Mouse (Mus musculus) heart, embryonic 13.5 days (tissue): ENCODE measurements at regions not wholly inside any gene's neighbourhood (a gene's known extent, or its start where the extent isn't known, plus 50 kb on each side); places are given as distances from the start of the nearest gene placed in this dataset.
"Not testable (repeated sequence)": the region's sequence is repeated elsewhere in the genome, so short reads cannot be mapped to it uniquely, and the experiment has no call there.

Source experiments
- ATAC-seq: fragments of 200-750 bp; cut with Nextera tagmentation; 2 replicates; pipeline ENCODE4 v1.8.0; 2017; ENCODE audit warnings: moderate TSS enrichment; ENCODE audit not compliant: insufficient number of reproducible peaks, low FRiP score, low TSS enrichment; ENCODE audit errors: extremely low read depth
- H3K27ac ChIP-seq: fragments of 300-500 bp; sonication (generic); replicated peaks from 2 replicates; pipeline ENCODE4 v1.5.1; 2015; ENCODE audit warnings: moderate library complexity, mild to moderate bottlenecking, inconsistent platforms
- H3K27me3 ChIP-seq: fragments of 300-500 bp; sonication (generic); replicated peaks from 2 replicates; pipeline ENCODE4 v1.6.1; 2015; ENCODE audit warnings: mild to moderate bottlenecking, inconsistent platforms
- H3K36me3 ChIP-seq: fragments of 300-500 bp; sonication (generic); 2 replicates; pipeline ENCODE4 v1.6.1; 2015; ENCODE audit warnings: mild to moderate bottlenecking, inconsistent platforms
- H3K4me1 ChIP-seq: fragments of 300-500 bp; sonication (generic); 2 replicates; pipeline ENCODE4 v1.6.1; 2015; ENCODE audit warnings: inconsistent platforms
- H3K4me2 ChIP-seq: fragments of 300-500 bp; sonication (generic); 2 replicates; pipeline ENCODE4 v1.6.1; 2015; ENCODE audit warnings: inconsistent platforms, mild to moderate bottlenecking, moderate library complexity
- H3K4me3 ChIP-seq: fragments of 300-500 bp; sonication (generic); 2 replicates; pipeline ENCODE4 v1.5.1; 2015; ENCODE audit warnings: moderate library complexity, mild to moderate bottlenecking, inconsistent platforms
- H3K9ac ChIP-seq: fragments of 300-500 bp; sonication (generic); 2 replicates; pipeline ENCODE4 v1.6.1; 2015; ENCODE audit warnings: inconsistent platforms, mild to moderate bottlenecking, moderate library complexity
- H3K9me3 ChIP-seq: fragments of 300-500 bp; sonication (generic); 2 replicates; pipeline ENCODE4 v1.6.1; 2016; ENCODE audit warnings: inconsistent platforms
- WGBS: fragments of 180-500 bp; shearing (Covaris S2); methylation state at CpG from one replicate; pipeline ENCODE4 v1.1.7; 2015; ENCODE audit warnings: mixed read lengths; 5-methylcytosine and 5-hydroxymethylcytosine counted together

DNA sequence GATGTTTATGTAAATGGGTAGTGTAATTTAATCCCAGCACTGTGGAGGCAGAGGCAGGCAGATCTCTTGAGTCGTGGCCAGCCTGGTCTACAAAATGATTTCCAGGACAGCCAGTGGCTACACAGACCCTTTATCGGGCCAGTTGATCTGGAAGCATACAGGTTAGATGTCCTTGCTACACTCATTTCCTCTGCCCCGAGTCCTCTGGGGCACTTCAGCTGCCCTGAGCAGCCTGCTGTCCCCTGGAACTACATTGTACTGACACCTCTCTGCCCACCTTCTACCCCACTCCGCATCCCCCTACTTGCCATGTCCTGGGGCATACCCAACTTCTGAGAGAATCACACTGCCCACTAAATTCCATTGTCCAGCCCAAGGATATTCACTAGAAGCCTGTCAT is 60.6 kb upstream of the Helt start:
- Histone ChIP-seq H3K9me3 (peaks cover 20% of the 10 kb centered on the region; the same call in 1 of the 2 replicates), H3K4me1 (no peaks in the 10 kb centered on the region), H3K4me3 (no peak overlapping the region), H3K4me2 (no peak overlapping the region), H3K27ac (no peak overlapping the region), H3K36me3 (no peaks in the 10 kb centered on the region), H3K27me3 (no peaks in the 10 kb centered on the region), H3K9ac (no peak overlapping the region)
- WGBS, result 86% methylated on average over 4 of the region's 4 CpGs
- ATAC-seq, result no peak

DNA sequence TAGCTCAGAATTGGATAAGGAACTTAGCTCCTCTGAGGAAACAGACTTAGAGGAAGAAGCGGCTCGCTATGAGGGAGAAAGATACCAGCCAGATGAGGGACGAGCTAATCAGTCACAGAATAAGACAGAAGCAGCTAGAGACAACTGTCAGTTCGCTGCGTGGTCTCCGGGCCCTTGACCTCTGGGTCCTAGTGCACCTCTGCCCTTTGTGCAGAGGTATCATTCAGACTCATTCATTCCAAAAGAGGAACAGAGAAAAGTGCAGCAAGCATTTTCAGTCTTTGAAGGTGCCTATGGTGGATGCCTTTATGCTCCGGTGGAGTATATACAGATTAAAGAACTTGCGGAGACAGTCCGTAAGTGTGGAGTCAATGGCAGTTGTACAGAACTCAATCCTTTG is 63.5 kb upstream of the Helt start:
- peaks cover 17% of the 10 kb centered on the region; the same call in 1 of the 2 replicates for H3K9me3 ChIP-seq
- not testable (repeated sequence) for H3K27me3 ChIP-seq, H3K4me2 ChIP-seq, H3K36me3 ChIP-seq, H3K27ac ChIP-seq, H3K4me3 ChIP-seq, ATAC-seq, H3K9ac ChIP-seq, H3K4me1 ChIP-seq
- WGBS, result 83% methylated on average over 9 of the region's 9 CpGs

DNA sequence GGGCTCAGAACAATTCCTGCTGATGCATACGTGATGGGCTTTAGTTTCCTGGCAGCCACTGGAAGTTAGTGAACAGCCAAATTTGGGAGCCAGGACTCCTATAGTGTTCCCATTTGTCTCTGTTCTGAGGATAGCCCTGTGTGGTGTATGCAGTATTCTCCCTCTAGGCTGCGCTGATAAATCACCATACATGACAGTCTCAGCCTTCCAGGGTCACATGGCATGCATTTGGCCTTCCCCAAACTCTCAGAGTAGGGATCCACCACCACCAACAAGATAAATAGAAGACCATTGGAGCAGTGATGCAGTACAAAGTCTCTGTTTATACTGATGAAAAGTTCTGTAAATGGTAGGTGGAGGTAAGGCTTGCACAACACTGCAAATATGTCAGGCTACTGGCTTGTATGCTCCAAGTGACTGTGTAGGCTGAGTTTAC is 68.4 kb upstream of the Helt start:
- no peaks in the 10 kb centered on the region for H3K9me3 ChIP-seq
- no peak overlapping the region for H3K27ac ChIP-seq
- WGBS, result 77% methylated on average over 2 of the region's 2 CpGs
- no peak overlapping the region for H3K4me3 ChIP-seq
- H3K27me3 ChIP-seq, result no peaks in the 10 kb centered on the region
- no peaks in the 10 kb centered on the region for H3K4me1 ChIP-seq
- H3K9ac ChIP-seq, result no peak overlapping the region
- ATAC-seq, result no peak
- H3K4me2 ChIP-seq, result no peak overlapping the region
- no peaks in the 10 kb centered on the region for H3K36me3 ChIP-seq

DNA sequence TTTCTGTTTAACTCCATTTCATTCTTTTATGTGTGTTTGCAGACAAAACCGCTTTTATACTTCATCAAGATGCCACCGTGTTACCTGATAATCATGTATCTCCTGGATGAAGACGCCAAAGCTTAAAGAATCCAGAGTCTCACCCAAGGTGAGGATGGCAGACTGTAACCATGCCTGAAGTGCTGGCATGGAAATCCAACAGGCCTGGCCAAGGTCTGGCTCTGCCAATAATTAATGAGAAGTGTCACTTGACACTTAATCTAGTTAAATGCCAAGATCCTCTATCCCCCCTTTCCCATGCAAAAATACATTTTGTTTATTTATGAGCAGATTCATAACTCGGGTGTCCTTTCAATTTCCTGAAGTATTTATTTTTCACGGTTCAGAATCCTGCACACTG is 71.2 kb upstream of the Helt start:
- no peak for ATAC-seq
- no peaks in the 10 kb centered on the region for H3K9me3 ChIP-seq
- WGBS, result 73% methylated on average over 5 of the region's 5 CpGs
- H3K27ac ChIP-seq, result no peak overlapping the region
- H3K4me3 ChIP-seq, result no peak overlapping the region
- H3K4me2 ChIP-seq, result no peak overlapping the region
- H3K4me1 ChIP-seq, result no peaks in the 10 kb centered on the region
- no peak overlapping the region for H3K9ac ChIP-seq
- no peaks in the 10 kb centered on the region for H3K36me3 ChIP-seq
- H3K27me3 ChIP-seq, result no peaks in the 10 kb centered on the region

GRCm38 (mm10) chr8:46367125-46367524 is 72.7 kb upstream of the Helt start:
- H3K27ac ChIP-seq, result no peak overlapping the region
- 76% methylated on average over 3 of the region's 3 CpGs for WGBS
- no peaks in the 10 kb centered on the region for H3K9me3 ChIP-seq
- no peak for ATAC-seq
- H3K4me2 ChIP-seq, result no peak overlapping the region
- no peak overlapping the region for H3K9ac ChIP-seq
- H3K4me3 ChIP-seq, result no peak overlapping the region
- H3K36me3 ChIP-seq, result no peaks in the 10 kb centered on the region
- H3K4me1 ChIP-seq, result no peaks in the 10 kb centered on the region
- no peaks in the 10 kb centered on the region for H3K27me3 ChIP-seq

DNA sequence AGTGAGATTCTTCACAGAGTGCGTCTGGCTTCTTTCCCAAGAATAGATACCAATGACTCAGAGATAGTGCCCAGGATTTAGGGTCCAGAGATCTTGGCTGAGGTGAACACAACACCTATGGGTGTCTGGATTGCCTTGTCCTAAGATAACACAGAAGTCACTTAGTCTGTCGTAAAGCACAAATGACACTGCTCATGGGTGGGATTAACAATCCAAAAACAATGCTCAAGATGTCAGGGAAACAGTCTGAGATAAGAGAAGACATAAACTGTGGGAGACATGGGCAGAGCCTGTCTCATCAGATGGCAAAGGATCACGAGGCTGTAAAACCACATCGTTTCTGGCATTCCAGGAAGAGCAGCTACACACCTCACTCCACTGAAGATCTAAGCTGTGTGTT is 79.6 kb upstream of the Helt start:
- H3K4me1 ChIP-seq, result no peaks in the 10 kb centered on the region
- no peak overlapping the region for H3K4me2 ChIP-seq
- no peak overlapping the region for H3K9ac ChIP-seq
- H3K4me3 ChIP-seq, result no peak overlapping the region
- peaks cover 6% of the 10 kb centered on the region for H3K9me3 ChIP-seq
- no peak for ATAC-seq
- H3K27ac ChIP-seq, result no peak overlapping the region
- H3K36me3 ChIP-seq, result no peaks in the 10 kb centered on the region
- WGBS, result 19% methylated on average over 4 of the region's 4 CpGs
- H3K27me3 ChIP-seq, result no peaks in the 10 kb centered on the region

- no peak overlapping the region for H3K4me2 ChIP-seq
- H3K9ac ChIP-seq, result no peak overlapping the region
- no peak overlapping the region for H3K27ac ChIP-seq
- no peaks in the 10 kb centered on the region for H3K4me1 ChIP-seq
- WGBS, result 76% methylated on average over 2 of the region's 2 CpGs
- no peak overlapping the region for H3K4me3 ChIP-seq
- no peak for ATAC-seq
- H3K36me3 ChIP-seq, result no peaks in the 10 kb centered on the region
- H3K9me3 ChIP-seq, result peaks cover 6% of the 10 kb centered on the region
- no peaks in the 10 kb centered on the region for H3K27me3 ChIP-seq
These were observed 81.5 kb upstream of the Helt start for GRCm38 (mm10) chr8:46375986-46376385.

GRCm38 (mm10) chr8:46384926-46385325 is 85.9 kb upstream of the Acsl1 start:
- Histone ChIP-seq H3K9me3 (no peaks in the 10 kb centered on the region), H3K4me3 (no peak overlapping the region), H3K4me2 (no peak overlapping the region), H3K36me3 (no peaks in the 10 kb centered on the region), H3K9ac (no peak overlapping the region), H3K4me1 (no peaks in the 10 kb centered on the region), H3K27ac (no peak overlapping the region), H3K27me3 (no peaks in the 10 kb centered on the region)
- ATAC-seq, result no peak
- WGBS, result 47% methylated on average over 7 of the region's 7 CpGs

DNA sequence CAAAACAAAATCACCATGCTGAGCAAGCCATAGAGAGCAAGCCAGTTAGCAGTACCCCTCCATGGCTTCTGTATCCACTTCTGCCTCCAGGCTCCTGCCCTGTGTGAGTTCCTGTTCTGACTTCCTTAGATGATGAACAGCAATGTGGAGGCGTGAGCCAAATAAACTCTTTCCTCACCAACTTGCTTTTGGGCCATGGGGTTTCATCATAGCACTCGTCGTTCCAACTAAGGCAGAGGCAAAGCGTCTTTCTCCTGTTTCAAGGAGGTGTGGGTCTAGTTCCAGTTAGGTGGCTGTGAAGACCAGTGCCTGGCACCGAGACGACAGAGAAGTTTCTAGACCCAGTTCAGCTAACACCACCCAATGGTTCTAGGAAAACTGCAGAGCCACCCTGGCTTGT is 85.0 kb upstream of the Acsl1 start:
- Histone ChIP-seq H3K4me3 (no peak overlapping the region), H3K4me2 (no peak overlapping the region), H3K9me3 (no peaks in the 10 kb centered on the region), H3K27ac (no peak overlapping the region), H3K4me1 (no peaks in the 10 kb centered on the region), H3K9ac (no peak overlapping the region), H3K36me3 (no peaks in the 10 kb centered on the region), H3K27me3 (no peaks in the 10 kb centered on the region)
- WGBS, result 89% methylated on average over 6 of the region's 6 CpGs
- no peak for ATAC-seq

DNA sequence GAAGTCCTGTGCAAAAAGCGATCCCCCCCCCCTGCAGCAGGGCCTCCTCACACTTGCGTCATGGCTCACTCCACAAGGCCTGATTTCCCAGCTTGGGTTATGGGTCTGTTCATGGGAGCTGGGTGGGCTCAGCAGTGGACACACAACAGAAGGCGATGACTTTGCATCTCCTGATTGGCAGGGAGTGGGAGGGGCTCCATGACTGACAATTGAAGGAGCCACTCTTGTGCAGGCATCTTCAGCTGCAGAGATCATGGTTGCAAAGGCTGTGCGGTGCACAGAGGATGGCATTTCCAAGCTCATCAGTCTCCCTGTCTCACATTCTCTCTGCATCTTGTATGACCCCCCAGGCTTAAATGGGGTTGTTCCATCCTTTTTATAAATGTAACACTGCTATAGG is 84.3 kb upstream of the Acsl1 start:
- H3K9ac ChIP-seq, result no peak overlapping the region
- H3K36me3 ChIP-seq, result no peaks in the 10 kb centered on the region
- no peak overlapping the region for H3K4me2 ChIP-seq
- 76% methylated on average over 4 of the region's 4 CpGs for WGBS
- no peaks in the 10 kb centered on the region for H3K9me3 ChIP-seq
- H3K4me3 ChIP-seq, result no peak overlapping the region
- H3K4me1 ChIP-seq, result no peaks in the 10 kb centered on the region
- ATAC-seq, result no peak
- no peak overlapping the region for H3K27ac ChIP-seq
- no peaks in the 10 kb centered on the region for H3K27me3 ChIP-seq

GRCm38 (mm10) chr8:46387037-46387436 is 83.8 kb upstream of the Acsl1 start:
- no peaks in the 10 kb centered on the region for H3K27me3 ChIP-seq
- no peaks in the 10 kb centered on the region for H3K9me3 ChIP-seq
- H3K4me1 ChIP-seq, result no peaks in the 10 kb centered on the region
- H3K9ac ChIP-seq, result no peak overlapping the region
- no peak for ATAC-seq
- no peak overlapping the region for H3K4me3 ChIP-seq
- H3K27ac ChIP-seq, result no peak overlapping the region
- no peaks in the 10 kb centered on the region for H3K36me3 ChIP-seq
- no peak overlapping the region for H3K4me2 ChIP-seq
- 76% methylated on average over 5 of the region's 5 CpGs for WGBS

GRCm38 (mm10) chr8:46388421-46388820 is 82.4 kb upstream of the Acsl1 start:
- WGBS, result 71% methylated on average over 3 of the region's 3 CpGs
- H3K4me2 ChIP-seq, result no peak overlapping the region
- no peak for ATAC-seq
- H3K27ac ChIP-seq, result no peak overlapping the region
- H3K4me3 ChIP-seq, result no peak overlapping the region
- H3K4me1 ChIP-seq, result no peaks in the 10 kb centered on the region
- no peaks in the 10 kb centered on the region for H3K27me3 ChIP-seq
- no peaks in the 10 kb centered on the region for H3K9me3 ChIP-seq
- H3K9ac ChIP-seq, result no peak overlapping the region
- H3K36me3 ChIP-seq, result no peaks in the 10 kb centered on the region

DNA sequence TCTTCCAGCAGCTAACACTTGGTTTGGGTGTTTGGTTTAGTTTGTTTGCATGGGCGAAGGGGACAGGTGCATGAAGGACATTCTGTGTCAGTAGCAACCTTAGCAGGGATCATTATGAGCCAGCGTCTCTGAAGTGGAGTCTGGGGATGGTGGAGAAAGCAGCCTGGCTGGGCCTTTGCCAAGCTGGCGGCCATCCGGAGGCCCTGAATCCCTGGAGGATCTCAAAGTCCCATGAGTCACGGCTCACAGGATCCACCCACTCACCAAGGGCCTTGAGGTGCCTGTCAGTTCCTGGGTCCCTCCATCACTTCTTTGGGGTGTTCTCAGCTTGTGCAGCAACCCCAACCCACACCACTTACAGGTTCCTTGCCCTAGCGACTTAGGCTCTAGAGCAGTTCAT is 80.4 kb upstream of the Acsl1 start:
- H3K4me3 ChIP-seq, result no peak overlapping the region
- H3K9ac ChIP-seq, result no peak overlapping the region
- no peaks in the 10 kb centered on the region for H3K4me1 ChIP-seq
- H3K27me3 ChIP-seq, result no peaks in the 10 kb centered on the region
- H3K27ac ChIP-seq, result no peak overlapping the region
- H3K4me2 ChIP-seq, result no peak overlapping the region
- ATAC-seq, result no peak
- H3K9me3 ChIP-seq, result no peaks in the 10 kb centered on the region
- H3K36me3 ChIP-seq, result no peaks in the 10 kb centered on the region
- 67% methylated on average over 6 of the region's 6 CpGs for WGBS
